Mouse (Mus musculus): ENCODE measurements around the gene Clec1b.

GRCm38 (mm10) chr6:129414177-129414576 lies 17.1 kb downstream of the Clec1b start:
- no peak for TF ChIP-seq CTCF (IDR thresholded peaks at IDR 0.05; ENCODE audit: low read depth)
- no peak for TF ChIP-seq EP300 (IDR thresholded peaks at IDR 0.05; ENCODE audit: low read depth)
